Mouse (Mus musculus) Patski (cell line): ENCODE data around the gene Pde7b. TPM values are rescaled to one million over a fixed set of nuclear protein-coding genes. Genes with fewer than 3 reads are reported as not detected.

Experiments
- ATAC-seq: fragments of 100-300 bp; one replicate; pipeline ENCODE4 v1.8.0; 2021
- CTCF ChIA-PET: fragments of 350-600 bp; sonication (Branson Sonifier 250); formaldehyde crosslinking; loops from one replicate; lab custom pipeline; 2022; ENCODE audit warnings: inconsistent platforms; lab: Charles Lee
- POLR2A ChIA-PET: fragments of 350-600 bp; sonication (Branson Sonifier 250); formaldehyde crosslinking; loops from one replicate; lab custom pipeline; 2022; ENCODE audit warnings: antibody characterized with exemption, inconsistent platforms; lab: Charles Lee
- DNase-seq: peaks from one replicate; pipeline ENCODE4 v3.0.0-alpha.2; 2011; ENCODE audit warnings: low read depth, low spot score
- H3K27me3 ChIP-seq: fragments of 371-371 bp; one replicate; pipeline ENCODE4 v1.5.1; 2021
- CTCF ChIP-seq: fragments of 100-300 bp; IDR thresholded peaks from one replicate; pipeline ENCODE4 v1.5.1; 2021
- in situ Hi-C: fragments of 300-500 bp; cut with MboI; formaldehyde crosslinking; loops from 3 replicates; pipeline ENCODE4 v1.11.1; 2018; ENCODE audit warnings: low pct_unique_long_range_greater_than_20kb, mixed read lengths
- polyA plus RNA-seq: library from polyadenylated mRNA; unstranded; gene quantifications from one replicate; pipeline ENCODE4 v1.2.3, GENCODE M21; 2021

Gene Pde7b
- 0.15 TPM for polyA plus RNA-seq

DNA sequence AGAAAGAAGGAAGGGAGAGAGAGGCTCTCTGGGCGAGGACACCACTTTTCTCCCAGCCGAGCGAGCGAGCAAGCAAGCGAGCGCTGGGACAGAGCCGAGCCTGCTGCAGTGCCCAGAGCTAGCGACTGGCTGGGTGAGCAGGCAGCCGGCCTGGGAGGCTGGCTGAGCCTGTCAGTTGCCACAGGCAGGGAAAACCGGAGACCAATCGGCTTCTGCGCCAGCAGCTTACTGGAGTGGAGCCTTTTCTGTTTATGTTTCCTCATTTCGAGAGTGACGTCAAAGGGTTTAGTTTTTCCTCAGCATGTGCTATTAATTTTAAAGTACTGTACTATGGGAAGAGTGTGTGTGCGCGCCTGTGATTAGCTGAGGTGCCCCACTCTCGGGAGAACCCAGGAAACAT, at the start of gene Pde7b:
Gene Pde7b, minus strand, starts transcription at position 173 of the 400 bp plus-strand sequence.
- TF ChIP-seq CTCF, result no peak
- H3K27me3 ChIP-seq, result peaks cover 18% of the 10 kb centered on the region
- ATAC-seq (peak; percentile 67), DNase-seq (no peak)
- ChIA-PET CTCF (interaction anchor here (2.1 kb wide), 1 partner anchor 14 kb away, joined by 5 read pairs; no protein-coding TSS in a partner anchor), POLR2A (no interaction called here)
- in situ Hi-C loops, result no loop called here

DNA sequence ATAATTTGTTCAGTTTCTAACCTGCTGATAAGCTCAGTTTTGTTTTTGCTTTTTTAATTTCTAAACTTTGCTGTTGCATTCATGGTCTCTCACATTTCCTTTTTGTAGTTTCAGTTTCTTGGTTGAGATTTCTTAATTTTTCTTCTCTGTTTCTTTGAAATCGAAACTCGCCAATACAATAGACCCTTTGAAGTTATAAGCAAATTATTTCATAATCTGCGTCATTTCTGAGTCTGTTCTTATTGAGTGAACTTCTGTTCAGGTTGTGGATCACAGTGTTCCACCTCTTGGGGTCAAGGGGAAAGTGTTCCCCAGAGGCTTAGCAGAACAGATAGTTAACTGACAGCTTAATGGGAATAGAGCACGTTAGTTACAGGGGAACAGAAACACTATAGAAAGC, 47.2 kb upstream of the Pde7b start:
- ATAC-seq (no peak), DNase-seq (no peak)
- POLR2A ChIA-PET, result no interaction called here
- in situ Hi-C loops, result no loop called here
- TF ChIP-seq CTCF, result no peak
- CTCF ChIA-PET, result no interaction called here
- peaks cover 4% of the 10 kb centered on the region for H3K27me3 ChIP-seq

DNA sequence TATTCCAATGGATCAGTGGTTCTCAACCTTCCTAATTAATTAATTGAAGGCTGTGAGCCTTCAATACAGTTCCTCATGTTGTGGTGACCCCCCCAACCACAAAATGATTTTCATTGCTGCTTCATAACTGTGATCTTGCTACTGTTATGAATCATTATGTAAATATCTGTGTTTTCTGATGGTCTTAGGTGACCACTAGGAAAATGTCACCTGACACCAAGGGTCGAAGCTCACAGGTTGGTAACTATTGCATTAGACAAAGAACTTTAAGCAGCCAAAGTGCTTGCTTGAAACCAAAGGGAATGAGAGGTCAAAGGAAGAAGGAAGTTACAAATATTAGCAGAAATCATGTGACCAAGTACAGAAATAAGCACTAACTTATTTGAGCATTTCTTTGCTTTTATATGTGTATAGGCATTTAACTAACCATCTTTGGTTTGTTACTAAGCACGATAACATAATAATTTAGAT, 45.6 kb upstream of the Pde7b start:
- CTCF ChIA-PET, result no interaction called here
- in situ Hi-C loops, result no loop called here
- ATAC-seq (no peak), DNase-seq (no peak)
- POLR2A ChIA-PET, result no interaction called here
- H3K27me3 ChIP-seq, result peaks cover 7% of the 10 kb centered on the region
- no peak for TF ChIP-seq CTCF

DNA sequence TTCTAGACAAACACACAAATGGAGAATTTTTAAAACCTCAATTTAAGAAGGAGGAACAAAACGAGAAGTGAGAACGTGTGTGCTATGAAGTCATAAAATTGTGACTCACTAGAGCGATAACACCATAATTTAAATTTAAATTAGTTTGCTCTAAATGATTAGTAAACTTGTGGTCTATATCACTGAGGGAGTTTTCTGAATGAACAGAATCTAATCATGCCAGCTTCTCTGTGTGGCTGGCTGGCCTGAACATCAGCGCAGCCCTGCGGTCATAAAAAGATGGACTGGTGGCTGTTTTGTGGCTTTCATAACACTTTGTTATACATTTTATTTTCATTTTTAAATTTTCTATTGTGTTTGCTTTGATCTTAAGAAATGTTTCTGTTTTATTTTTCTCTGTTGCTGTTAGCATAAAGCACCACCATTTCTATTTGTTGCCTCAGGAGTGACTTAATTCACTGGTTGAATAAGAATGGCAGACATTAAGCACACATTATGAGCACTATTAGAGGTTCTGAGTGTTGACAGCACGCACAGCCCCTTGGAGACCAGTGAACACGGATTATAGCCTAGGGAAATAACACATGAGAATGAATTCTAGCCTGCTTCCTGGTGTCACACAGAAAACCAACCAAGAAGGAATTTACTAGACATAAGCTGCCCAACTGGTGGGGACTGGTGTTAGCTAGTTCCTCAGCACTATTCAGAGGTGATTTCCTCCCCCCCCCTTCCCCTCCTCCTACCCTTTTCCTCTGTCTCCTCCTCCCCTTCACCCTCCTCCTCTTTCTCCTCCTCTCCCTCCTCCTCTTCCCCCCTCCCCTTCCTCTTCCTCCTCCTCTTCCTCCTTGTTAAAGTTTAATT, 44.9 kb upstream of the Pde7b start:
- ChIA-PET POLR2A (no interaction called here), CTCF (no interaction called here)
- in situ Hi-C loops, result no loop called here
- no peak for TF ChIP-seq CTCF
- peaks cover 7% of the 10 kb centered on the region for H3K27me3 ChIP-seq
- no peak for DNase-seq
- ATAC-seq, result no peak

DNA sequence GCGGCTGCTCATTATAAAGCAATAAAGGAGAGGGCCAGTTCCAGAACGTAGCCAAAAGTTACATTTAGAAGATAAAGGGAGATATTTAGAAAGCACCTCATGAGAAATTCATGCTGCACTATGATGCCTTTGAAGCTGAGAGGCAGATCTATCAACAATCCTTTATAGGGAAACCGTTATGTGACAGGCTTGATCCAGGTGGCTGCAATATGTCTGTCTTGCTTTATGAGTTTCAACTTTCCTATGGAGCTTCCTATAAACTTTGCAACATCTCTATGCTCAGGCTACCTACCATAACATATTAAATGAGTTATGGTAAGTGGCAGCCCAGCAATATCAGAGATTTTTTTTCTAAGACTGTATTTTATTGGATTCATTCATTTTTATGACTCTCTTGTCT, 39.5 kb upstream of the Pde7b start:
- POLR2A ChIA-PET, result no interaction called here
- ATAC-seq (no peak), DNase-seq (no peak)
- peaks cover 7% of the 10 kb centered on the region for H3K27me3 ChIP-seq
- in situ Hi-C loops, result no loop called here
- no peak for TF ChIP-seq CTCF
- CTCF ChIA-PET, result interaction anchor here (0.6 to 1.2 kb wide), 2 partner anchors 10 to 23 kb away, joined by 3 to 4 read pairs; no protein-coding TSS in a partner anchor

DNA sequence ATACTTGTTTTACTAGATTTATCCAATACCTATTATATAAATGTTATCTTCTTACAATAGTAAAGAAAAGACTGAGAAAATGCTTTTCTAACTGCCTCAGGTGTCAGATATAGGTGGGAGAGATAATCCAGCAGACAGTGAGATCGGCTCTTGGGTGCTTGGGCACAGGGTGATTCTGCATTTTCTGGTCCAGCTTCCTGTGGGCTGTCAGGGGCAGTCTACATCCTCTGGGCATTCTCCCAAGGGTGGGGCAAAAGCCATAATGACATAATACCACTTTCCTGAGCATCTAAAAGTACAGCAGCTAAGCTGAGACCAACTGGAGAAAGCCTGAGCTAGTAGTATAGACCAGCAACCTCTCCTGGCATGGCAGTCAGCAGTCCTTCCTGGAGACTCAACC, 34.1 kb upstream of the Pde7b start:
- no peak for DNase-seq
- in situ Hi-C loops, result no loop called here
- H3K27me3 ChIP-seq, result no peaks in the 10 kb centered on the region
- CTCF ChIA-PET, result no interaction called here
- no peak for TF ChIP-seq CTCF
- POLR2A ChIA-PET, result no interaction called here
- no peak for ATAC-seq

DNA sequence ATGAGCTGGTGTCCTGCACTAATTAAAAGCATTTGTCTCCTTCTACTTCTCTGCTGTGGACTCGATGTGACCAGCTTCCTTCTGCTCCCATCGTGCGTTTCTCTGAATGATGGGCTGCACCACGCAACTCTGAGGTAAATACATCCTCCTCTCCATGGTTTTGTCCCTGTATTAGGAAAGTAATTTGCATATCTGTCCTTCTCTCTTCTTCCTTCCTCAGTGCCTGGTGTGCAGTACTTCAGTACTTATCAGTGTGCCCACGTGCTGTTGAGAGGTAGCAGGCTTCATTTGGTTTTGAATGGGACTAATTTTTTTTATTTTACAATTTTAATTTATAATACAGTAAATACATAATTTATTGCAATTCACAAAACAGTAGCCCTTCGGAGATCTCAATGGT, 33.4 kb upstream of the Pde7b start:
- H3K27me3 ChIP-seq, result no peaks in the 10 kb centered on the region
- POLR2A ChIA-PET, result no interaction called here
- DNase-seq, result no peak
- CTCF ChIA-PET, result no interaction called here
- no peak for ATAC-seq
- no peak for TF ChIP-seq CTCF
- in situ Hi-C loops, result no loop called here

DNA sequence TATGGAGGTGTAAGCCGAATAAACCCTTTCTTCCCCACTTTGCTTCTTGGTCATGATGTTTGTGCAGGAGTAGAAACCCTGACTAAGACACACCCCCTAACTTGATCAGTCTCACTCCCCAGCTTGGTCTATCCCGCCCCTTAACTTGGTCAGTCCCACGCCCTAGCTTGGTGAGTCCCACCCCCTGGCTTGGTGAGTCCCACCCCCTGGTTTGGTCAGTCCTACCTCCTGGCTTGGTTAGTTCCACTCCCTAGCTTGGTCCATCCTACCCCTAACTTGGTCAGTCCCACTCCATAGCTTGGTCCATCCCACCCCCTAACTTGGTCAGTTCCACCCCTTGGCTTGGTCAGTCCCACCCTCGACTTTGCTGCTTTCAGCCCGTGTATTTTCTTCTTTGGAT, 31.3 kb upstream of the Pde7b start:
- CTCF ChIA-PET, result no interaction called here
- no peak for ATAC-seq
- no peak for DNase-seq
- in situ Hi-C loops, result no loop called here
- TF ChIP-seq CTCF, result no peak
- POLR2A ChIA-PET, result no interaction called here
- H3K27me3 ChIP-seq, result no peaks in the 10 kb centered on the region

DNA sequence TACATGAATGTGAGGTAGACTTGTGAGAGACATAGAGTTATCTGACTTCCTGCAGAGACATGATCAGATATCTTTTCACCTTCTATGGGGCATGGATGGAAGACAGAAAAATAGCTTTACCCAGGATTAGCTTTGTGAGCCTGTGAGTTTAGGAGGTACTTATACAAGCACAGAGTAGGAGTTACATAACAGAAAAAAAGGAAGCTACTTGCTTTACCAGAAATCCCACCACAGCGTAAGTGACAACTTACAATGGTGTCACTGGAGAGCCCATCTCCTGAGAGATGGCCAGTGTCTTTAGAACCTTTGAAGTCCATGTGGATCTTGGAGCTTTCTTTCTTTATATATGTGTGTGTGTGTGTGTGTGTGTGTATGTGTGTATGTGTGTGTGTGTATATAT, 28.0 kb upstream of the Pde7b start:
- ATAC-seq, result no peak
- DNase-seq, result no peak
- POLR2A ChIA-PET, result no interaction called here
- peaks cover 6% of the 10 kb centered on the region for H3K27me3 ChIP-seq
- no peak for TF ChIP-seq CTCF
- in situ Hi-C loops, result no loop called here
- CTCF ChIA-PET, result no interaction called here

DNA sequence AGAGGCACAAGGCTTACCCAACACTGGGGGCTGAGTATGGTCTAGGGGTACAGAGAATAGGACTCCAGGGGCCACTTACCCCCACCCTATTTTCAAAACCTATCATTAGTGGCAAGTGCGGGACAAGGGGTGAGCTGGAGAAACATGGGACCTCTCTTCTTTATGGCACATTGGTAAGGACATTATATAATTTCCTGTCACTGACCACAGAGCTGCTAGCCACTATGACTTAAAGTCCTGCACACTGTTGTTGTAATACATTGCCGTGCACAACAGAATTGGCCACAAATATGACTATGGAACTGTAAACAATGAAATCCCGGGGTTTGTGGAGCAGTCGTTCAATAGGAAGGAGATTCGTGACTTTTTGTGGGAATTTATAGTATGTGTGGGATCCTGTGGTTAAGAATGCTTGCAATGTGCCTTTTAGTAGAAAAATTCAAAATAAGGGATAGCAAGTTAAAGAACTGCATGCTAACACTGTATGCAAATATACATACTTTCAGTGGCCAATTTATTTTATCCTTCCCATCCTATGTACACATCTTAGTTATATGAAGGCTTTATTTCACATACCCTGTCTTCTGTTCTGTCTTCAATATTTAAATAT, 25.9 kb upstream of the Pde7b start:
- POLR2A ChIA-PET, result no interaction called here
- in situ Hi-C loops, result no loop called here
- peaks cover 6% of the 10 kb centered on the region for H3K27me3 ChIP-seq
- CTCF ChIA-PET, result no interaction called here
- TF ChIP-seq CTCF, result no peak
- DNase-seq (no peak), ATAC-seq (no peak)

DNA sequence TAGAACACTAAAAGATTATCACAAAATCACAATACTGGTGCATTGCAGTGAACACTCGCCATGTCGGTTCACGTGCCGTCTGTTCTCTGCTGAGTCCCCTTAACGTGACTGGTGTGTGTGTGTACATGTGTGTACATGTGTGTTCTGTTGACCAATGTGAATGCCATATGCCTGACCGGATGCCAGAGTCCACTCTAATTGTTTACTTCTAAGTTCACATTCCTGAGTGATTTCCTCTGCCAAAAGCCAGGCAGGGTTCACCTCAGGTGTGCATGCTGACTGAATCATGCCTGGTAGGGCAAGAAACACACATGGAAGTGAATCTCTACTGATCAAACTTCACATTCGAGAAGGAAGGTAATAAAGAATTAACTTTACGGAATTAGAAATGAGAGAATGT, 24.1 kb upstream of the Pde7b start:
- no peak for TF ChIP-seq CTCF
- DNase-seq (no peak), ATAC-seq (no peak)
- peaks cover 6% of the 10 kb centered on the region for H3K27me3 ChIP-seq
- POLR2A ChIA-PET, result no interaction called here
- CTCF ChIA-PET, result no interaction called here
- in situ Hi-C loops, result no loop called here
